Comparison of ENCODE assay signal across 9 mouse cellular contexts in the genomic region with DNA sequence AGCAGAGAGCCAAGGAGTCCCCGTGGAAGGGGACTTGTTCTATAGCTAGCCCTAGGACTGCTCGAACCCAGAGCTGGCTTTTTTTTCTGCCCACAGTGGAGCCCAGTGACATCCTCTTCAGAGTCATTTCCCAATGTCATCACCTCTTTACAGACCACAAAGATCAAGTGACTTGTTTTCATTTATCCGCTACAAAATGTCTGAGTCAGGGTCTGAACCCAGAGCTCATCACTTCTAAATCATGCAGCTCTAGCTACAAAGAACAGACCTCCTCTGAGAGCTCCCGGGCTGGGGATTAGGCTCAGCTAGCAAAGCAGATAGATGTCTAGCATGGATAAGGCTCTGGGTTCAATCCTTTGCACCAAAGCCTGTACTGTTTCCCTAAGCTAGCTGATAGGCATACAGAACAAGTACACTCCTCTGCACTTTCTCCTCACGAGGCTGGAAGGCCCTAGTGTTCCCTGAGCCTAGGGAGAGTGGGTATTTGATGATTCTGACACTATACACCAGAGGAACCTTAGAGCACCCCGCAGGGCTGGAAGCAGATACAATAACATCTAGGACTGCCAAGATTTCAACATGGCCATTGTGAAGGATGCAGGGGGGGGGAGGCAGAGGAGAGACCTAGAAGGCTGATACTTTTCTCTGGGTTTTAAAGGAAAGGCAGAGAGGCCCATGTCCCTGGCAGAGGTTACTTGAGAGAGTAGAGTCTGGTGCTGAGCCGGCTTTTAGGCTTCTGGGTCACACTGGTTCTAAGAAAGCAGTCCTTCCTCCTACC. TPM values are rescaled to one million over a fixed set of nuclear protein-coding genes. Genes with fewer than 3 reads are reported as not detected.
DNase-seq lines count a peak whose midpoint lies in the region; ATAC-seq lines count a peak whose summit lies in the region.
"Had no signal": no experiment of that assay in that cellular context is flagged by ENCODE, and none has a peak within 500 bp of the region (broad histone marks: within the 10 kb centered on the region; RNA-seq: fewer than 3 reads in every experiment).

No protein-coding gene starts in this region.

- H3K9me3 ChIP-seq in forebrain, embryonic 10.5 days: no peaks in the 10 kb centered on the region
- H3K9me3 ChIP-seq in forebrain, embryonic 16.5 days (ENCODE audit: control insufficient read depth, low read length): no peaks in the 10 kb centered on the region
- no peaks in the 10 kb centered on the region for H3K9me3 ChIP-seq in liver, embryonic 11.5 days (ENCODE audit: control insufficient read depth, low read length)
- H3K9me3 ChIP-seq: liver, embryonic 13.5 days had no signal

- no peak overlapping the region for H3K4me2 ChIP-seq in forebrain, embryonic 16.5 days (ENCODE audit: low read length)
- no peak overlapping the region for H3K4me2 ChIP-seq in liver, embryonic 11.5 days
- H3K4me2 ChIP-seq: liver, embryonic 13.5 days had no signal

- peak overlapping the region; percentile 63 for H3K27ac ChIP-seq in forebrain, embryonic 10.5 days
- H3K27ac ChIP-seq in forebrain, embryonic 16.5 days (ENCODE audit: low read length): no peak overlapping the region
- no peak overlapping the region for H3K27ac ChIP-seq in liver, embryonic 11.5 days (ENCODE audit: low read depth, low read length)
- H3K27ac ChIP-seq: liver, embryonic 13.5 days had no signal

- H3K27me3 ChIP-seq in forebrain, embryonic 10.5 days (ENCODE audit: poor library complexity, severe bottlenecking): peaks cover 3% of the 10 kb centered on the region
- H3K27me3 ChIP-seq in forebrain, embryonic 16.5 days (replicated peaks; ENCODE audit: control insufficient read depth, insufficient read depth, low read length): no peaks in the 10 kb centered on the region
- peaks cover 10% of the 10 kb centered on the region for H3K27me3 ChIP-seq in liver, embryonic 11.5 days (replicated peaks; ENCODE audit: control insufficient read depth, insufficient read depth, low read length)

- H3K4me3 ChIP-seq in forebrain, embryonic 10.5 days: no peak overlapping the region
- H3K4me3 ChIP-seq in forebrain, embryonic 16.5 days (replicated peaks; ENCODE audit: low read length): no peak overlapping the region
- no peak overlapping the region for H3K4me3 ChIP-seq in liver, embryonic 11.5 days (ENCODE audit: low read depth, low read length)
- H3K4me3 ChIP-seq: liver, embryonic 13.5 days had no signal

- no peak for DNase-seq in forebrain, embryonic 10.5 days (ENCODE audit: extremely low spot score, low spot score)
- peak; percentile 72 for DNase-seq in 3T3-L1 (ENCODE audit: low read depth, low spot score)
- peak; percentile 63 for DNase-seq in fat pad, adult 2 months (ENCODE audit: extremely low read depth, low read depth, low spot score)
- DNase-seq in induced T-regulatory cell, adult 2 months (ENCODE audit: low read depth): peak; percentile 75
- DNase-seq in cerebellum, adult 11 months: no peak
- no peak for DNase-seq in liver, embryonic 11.5 days (ENCODE audit: low spot score)
- DNase-seq: liver, embryonic 13.5 days had no signal

- H3K9ac ChIP-seq in forebrain, embryonic 16.5 days (replicated peaks; ENCODE audit: low read depth, low read length): no peak overlapping the region
- H3K9ac ChIP-seq in liver, embryonic 11.5 days (ENCODE audit: low read depth, low read length): no peak overlapping the region
- H3K9ac ChIP-seq: liver, embryonic 13.5 days had no signal

- 70% methylated on average over 7 of the region's 7 CpGs for WGBS in forebrain, embryonic 10.5 days
- 62% methylated on average over 7 of the region's 7 CpGs for WGBS in forebrain, embryonic 16.5 days
- WGBS in liver, embryonic 11.5 days: 62% methylated on average over 7 of the region's 7 CpGs

- peaks cover 15% of the 10 kb centered on the region for H3K36me3 ChIP-seq in forebrain, embryonic 10.5 days (replicated peaks)
- H3K36me3 ChIP-seq in forebrain, embryonic 16.5 days (ENCODE audit: control insufficient read depth, insufficient read depth): no peaks in the 10 kb centered on the region
- H3K36me3 ChIP-seq in liver, embryonic 11.5 days (ENCODE audit: control insufficient read depth, insufficient read depth, low read length): peaks cover 3% of the 10 kb centered on the region; the same call in 1 of the 2 replicates
- H3K36me3 ChIP-seq: liver, embryonic 13.5 days had no signal

- peaks cover 63% of the 10 kb centered on the region for H3K4me1 ChIP-seq in forebrain, embryonic 10.5 days
- H3K4me1 ChIP-seq in forebrain, embryonic 16.5 days (replicated peaks; ENCODE audit: control insufficient read depth, insufficient read depth, low read length): peaks cover 41% of the 10 kb centered on the region
- peaks cover 27% of the 10 kb centered on the region for H3K4me1 ChIP-seq in liver, embryonic 11.5 days (replicated peaks; ENCODE audit: control insufficient read depth, insufficient read depth, low read length)

- ATAC-seq in forebrain, embryonic 16.5 days: no peak
- ATAC-seq in megakaryocyte progenitor cell, adult 5-6 weeks (replicated peaks; ENCODE audit: poor library complexity): no peak
- no peak for ATAC-seq in liver, embryonic 11.5 days (replicated peaks; ENCODE audit: low FRiP score)

RNA-seq across cellular contexts. Expression of a gene that starts 4.1 kb away (rescaled TPM):
- 32.7 and 35.3 TPM in 2 replicates for polyA plus RNA-seq in forebrain, embryonic 10.5 days (2016; fragmentation: Nextera tagmentation; extraction: Ambion mirVana)
- polyA plus RNA-seq in forebrain, embryonic 16.5 days (2015; fragmentation: Nextera tagmentation; extraction: Ambion mirVana): 75.5 and 79.6 TPM in 2 replicates
- 0.37 and 2.4 TPM in 2 replicates for total RNA-seq in megakaryocyte progenitor cell, adult 5-6 weeks (2015)
- total RNA-seq in megakaryocyte progenitor cell, adult 5-6 weeks (2017): 0.41 and 0.42 TPM in 2 replicates
- polyA plus RNA-seq in liver, embryonic 11.5 days (2014; fragmentation: Nextera tagmentation; extraction: Ambion mirVana): 2.7 and 4.3 TPM in 2 replicates

RNA-seq across cellular contexts. Expression of a gene that starts 55.1 kb away (rescaled TPM):
- polyA plus RNA-seq in forebrain, embryonic 10.5 days (2016; fragmentation: Nextera tagmentation; extraction: Ambion mirVana): 33.5 and 34.7 TPM in 2 replicates
- polyA plus RNA-seq in forebrain, embryonic 16.5 days (2015; fragmentation: Nextera tagmentation; extraction: Ambion mirVana): 45.1 and 50.0 TPM in 2 replicates
- 38.3 and 38.9 TPM in 2 replicates for total RNA-seq in megakaryocyte progenitor cell, adult 5-6 weeks (2015)
- 27.8 and 33.2 TPM in 2 replicates for total RNA-seq in megakaryocyte progenitor cell, adult 5-6 weeks (2017)
- polyA plus RNA-seq in liver, embryonic 11.5 days (2014; fragmentation: Nextera tagmentation; extraction: Ambion mirVana): 37.2 and 37.4 TPM in 2 replicates

RNA-seq across cellular contexts. Expression of a gene that starts 55.5 kb away (rescaled TPM):
- polyA plus RNA-seq in forebrain, embryonic 10.5 days (2016; fragmentation: Nextera tagmentation; extraction: Ambion mirVana): 96.8 and 108 TPM in 2 replicates
- polyA plus RNA-seq in forebrain, embryonic 16.5 days (2015; fragmentation: Nextera tagmentation; extraction: Ambion mirVana): 112 and 115 TPM in 2 replicates
- total RNA-seq in megakaryocyte progenitor cell, adult 5-6 weeks (2015): 54.5 and 55.9 TPM in 2 replicates
- total RNA-seq in megakaryocyte progenitor cell, adult 5-6 weeks (2017): 32.6 and 35.1 TPM in 2 replicates
- 77.4 and 80.0 TPM in 2 replicates for polyA plus RNA-seq in liver, embryonic 11.5 days (2014; fragmentation: Nextera tagmentation; extraction: Ambion mirVana)

Comparison
In these comparisons a context has a peak if more than half of its experiments do, and no peak if none do; other contexts are left out.
1. DNase-seq: peak in 3T3-L1 (single experiment), fat pad, adult 2 months (single experiment) and induced T-regulatory cell, adult 2 months (single experiment); none in forebrain, embryonic 10.5 days (single experiment), cerebellum, adult 11 months (single experiment) and liver, embryonic 11.5 days (single experiment).